8 mouse cellular contexts compared by ENCODE assay signal in genomic region chr1:52726371-52727055, GRCm38 (mm10). TPM values are rescaled to one million over a fixed set of nuclear protein-coding genes. Genes with fewer than 3 reads are reported as not detected.
DNase-seq lines count a peak whose midpoint lies in the region; ATAC-seq lines count a peak whose summit lies in the region.

No protein-coding gene starts in this region.

- 0 out of 2 replicates have a peak, but pooled peaks cover 6% of the 10 kb centered on the region for H3K4me1 ChIP-seq in embryonic facial prominence, embryonic 15.5 days
- no peaks in the 10 kb centered on the region for H3K4me1 ChIP-seq in heart, embryonic 10.5 days
- peaks cover 14% of the 10 kb centered on the region for H3K4me1 ChIP-seq in limb, embryonic 15.5 days
- H3K4me1 ChIP-seq in midbrain, embryonic 14.5 days (ENCODE audit: control insufficient read depth, insufficient read depth, low read length): peaks cover 12% of the 10 kb centered on the region

- H3K4me3 ChIP-seq in embryonic facial prominence, embryonic 15.5 days (replicated peaks): peak overlapping the region; percentile 70
- H3K4me3 ChIP-seq in heart, embryonic 10.5 days: peak overlapping the region; percentile 85
- H3K4me3 ChIP-seq in limb, embryonic 15.5 days: peak overlapping the region; percentile 73
- peak overlapping the region; percentile 88 for H3K4me3 ChIP-seq in midbrain, embryonic 14.5 days (replicated peaks; ENCODE audit: low read depth, low read length)

- H3K27ac ChIP-seq in embryonic facial prominence, embryonic 15.5 days (replicated peaks): peak overlapping the region; percentile 77
- peak overlapping the region; percentile 85 for H3K27ac ChIP-seq in heart, embryonic 10.5 days
- 0 out of 2 replicates have a peak overlapping the region, but pooled peaks have one; percentile 27 for H3K27ac ChIP-seq in limb, embryonic 15.5 days
- peak overlapping the region; percentile 96 for H3K27ac ChIP-seq in midbrain, embryonic 14.5 days (replicated peaks; ENCODE audit: low read depth, low read length)

- H3K4me2 ChIP-seq in embryonic facial prominence, embryonic 15.5 days (replicated peaks): peak overlapping the region; percentile 97
- peak overlapping the region; percentile 99 for H3K4me2 ChIP-seq in limb, embryonic 15.5 days
- H3K4me2 ChIP-seq in midbrain, embryonic 14.5 days (ENCODE audit: low read length): peak overlapping the region; percentile 82

- no peaks in the 10 kb centered on the region for H3K9me3 ChIP-seq in embryonic facial prominence, embryonic 15.5 days (replicated peaks)
- no peaks in the 10 kb centered on the region for H3K9me3 ChIP-seq in heart, embryonic 10.5 days
- no peaks in the 10 kb centered on the region for H3K9me3 ChIP-seq in limb, embryonic 15.5 days
- no peaks in the 10 kb centered on the region for H3K9me3 ChIP-seq in midbrain, embryonic 14.5 days (ENCODE audit: control insufficient read depth, low read length)

- under 1% methylated on average over 56 of the region's 56 CpGs for WGBS in embryonic facial prominence, embryonic 15.5 days
- WGBS in heart, embryonic 10.5 days: 2% methylated on average over 56 of the region's 56 CpGs
- under 1% methylated on average over 53 of the region's 56 CpGs for WGBS in limb, embryonic 15.5 days
- WGBS in midbrain, embryonic 14.5 days: under 1% methylated on average over 54 of the region's 56 CpGs

- peak; percentile 42 to 65 for DNase-seq in urinary bladder, adult 18-20 months (ENCODE audit: low spot score in 2 of 2)
- DNase-seq in urinary bladder, postnatal 10 days (ENCODE audit: low spot score): no peak
- no peak for DNase-seq in heart, embryonic 10.5 days (ENCODE audit: low spot score)
- peak; percentile 16 to 27 for DNase-seq in kidney, adult 8-10 months
- peak; percentile 81 for DNase-seq in midbrain, embryonic 14.5 days
- peak; percentile 29 to 61 for DNase-seq in spleen, adult 18-20 months

- no peaks in the 10 kb centered on the region for H3K36me3 ChIP-seq in embryonic facial prominence, embryonic 15.5 days
- no peaks in the 10 kb centered on the region for H3K36me3 ChIP-seq in heart, embryonic 10.5 days
- no peaks in the 10 kb centered on the region for H3K36me3 ChIP-seq in limb, embryonic 15.5 days
- no peaks in the 10 kb centered on the region for H3K36me3 ChIP-seq in midbrain, embryonic 14.5 days (ENCODE audit: control insufficient read depth, insufficient read depth, low read length)

- peaks cover 14% of the 10 kb centered on the region; the same call in 1 of the 2 replicates for H3K27me3 ChIP-seq in embryonic facial prominence, embryonic 15.5 days
- peaks cover 25% of the 10 kb centered on the region for H3K27me3 ChIP-seq in heart, embryonic 10.5 days (ENCODE audit: insufficient read depth, poor library complexity, severe bottlenecking)
- H3K27me3 ChIP-seq in limb, embryonic 15.5 days: peaks cover 12% of the 10 kb centered on the region
- no peaks in the 10 kb centered on the region for H3K27me3 ChIP-seq in midbrain, embryonic 14.5 days (ENCODE audit: control insufficient read depth, insufficient read depth, low read length)

- H3K9ac ChIP-seq in embryonic facial prominence, embryonic 15.5 days: peak overlapping the region; percentile 35
- peak overlapping the region; percentile 50 for H3K9ac ChIP-seq in limb, embryonic 15.5 days
- H3K9ac ChIP-seq in midbrain, embryonic 14.5 days (replicated peaks; ENCODE audit: low read length): peak overlapping the region; percentile 97

- ATAC-seq in embryonic facial prominence, embryonic 15.5 days (ENCODE audit: insufficient number of reproducible peaks, low FRiP score, low TSS enrichment, low read depth): peak; percentile 82
- no peak for ATAC-seq in limb, embryonic 15.5 days (ENCODE audit: insufficient number of reproducible peaks, low FRiP score, low TSS enrichment, low read depth)
- peak; percentile 81 for ATAC-seq in midbrain, embryonic 14.5 days (ENCODE audit: low FRiP score, low TSS enrichment)

RNA-seq across cellular contexts. Expression of gene Mfsd6, which starts 0.7 kb away (rescaled TPM):
- polyA plus RNA-seq in embryonic facial prominence, embryonic 15.5 days (2015; fragmentation: Nextera tagmentation; extraction: Ambion mirVana): 5.4 and 5.6 TPM in 2 replicates
- 2.0 and 2.2 TPM in 2 replicates for polyA plus RNA-seq in heart, embryonic 10.5 days (2016; fragmentation: Nextera tagmentation; extraction: Ambion mirVana)
- 4.3 and 4.9 TPM in 2 replicates for polyA plus RNA-seq in limb, embryonic 15.5 days (2015; fragmentation: Nextera tagmentation; extraction: Ambion mirVana)
- 10.3 and 12.0 TPM in 2 replicates for polyA plus RNA-seq in midbrain, embryonic 14.5 days (2014; fragmentation: Nextera tagmentation; extraction: Ambion mirVana)

Comparison
In these comparisons a context has a peak if more than half of its experiments do, and no peak if none do; other contexts are left out.
1. DNase-seq: peak in urinary bladder, adult 18-20 months (2 of 2), kidney, adult 8-10 months (2 of 2), midbrain, embryonic 14.5 days (single experiment) and spleen, adult 18-20 months (2 of 2); none in urinary bladder, postnatal 10 days (single experiment) and heart, embryonic 10.5 days (single experiment).
2. H3K27ac ChIP-seq: peak in every context shown above with its lines; median percentile 96 in midbrain, embryonic 14.5 days; 85 in heart, embryonic 10.5 days; 77 in embryonic facial prominence, embryonic 15.5 days; 27 in limb, embryonic 15.5 days.
3. H3K9ac ChIP-seq: peak in every context shown above with its lines; median percentile 97 in midbrain, embryonic 14.5 days; 50 in limb, embryonic 15.5 days; 35 in embryonic facial prominence, embryonic 15.5 days.
4. Peak in every context shown above with its lines, with median percentiles within 50 percentile points of each other: H3K4me2 ChIP-seq and H3K4me3 ChIP-seq.